Mouse (Mus musculus) forebrain, embryonic 16.5 days (tissue): ENCODE measurements around the gene Syngr3. TPM values are rescaled to one million over a fixed set of nuclear protein-coding genes. Genes with fewer than 3 reads are reported as not detected.

Source experiments
- ATAC-seq: fragments of 200-750 bp; cut with Nextera tagmentation; 2 replicates; pipeline ENCODE4 v1.8.0; 2017; ENCODE audit warnings: mild to moderate bottlenecking, moderate library complexity
- H3K27ac ChIP-seq: fragments of 300-500 bp; sonication (generic); 2 replicates; pipeline ENCODE4 v1.5.1; 2014; ENCODE audit warnings: low read length, control low read depth
- H3K27me3 ChIP-seq: fragments of 300-500 bp; sonication (generic); replicated peaks from 2 replicates; pipeline ENCODE4 v1.6.1; 2014; ENCODE audit warnings: low read length; ENCODE audit not compliant: control insufficient read depth, insufficient read depth
- H3K36me3 ChIP-seq: fragments of 300-500 bp; sonication (generic); 2 replicates; pipeline ENCODE4 v1.6.1; 2014; ENCODE audit not compliant: control insufficient read depth, insufficient read depth
- H3K4me1 ChIP-seq: fragments of 300-500 bp; sonication (generic); replicated peaks from 2 replicates; pipeline ENCODE4 v1.6.1; 2014; ENCODE audit warnings: low read length; ENCODE audit not compliant: control insufficient read depth, insufficient read depth
- H3K4me2 ChIP-seq: fragments of 300-500 bp; sonication (generic); 2 replicates; pipeline ENCODE4 v1.6.1; 2014; ENCODE audit warnings: mild to moderate bottlenecking, low read length, control low read depth
- H3K4me3 ChIP-seq: fragments of 300-500 bp; sonication (generic); replicated peaks from 2 replicates; pipeline ENCODE4 v1.5.1; 2014; ENCODE audit warnings: mild to moderate bottlenecking, low read length, control low read depth
- H3K9ac ChIP-seq: fragments of 300-500 bp; sonication (generic); replicated peaks from 2 replicates; pipeline ENCODE4 v1.6.1; 2014; ENCODE audit warnings: low read depth, low read length, control low read depth
- H3K9me3 ChIP-seq: fragments of 300-500 bp; sonication (generic); 2 replicates; pipeline ENCODE4 v1.6.1; 2016; ENCODE audit warnings: low read length; ENCODE audit not compliant: control insufficient read depth
- WGBS: fragments of 180-500 bp; shearing (Covaris S2); extraction: QIAGEN DNeasy Blood & Tissue Kit; methylation state at CpG from one replicate; pipeline ENCODE4 v1.1.7; 2014; 5-methylcytosine and 5-hydroxymethylcytosine counted together
- polyA plus RNA-seq: library from polyadenylated mRNA; unstranded; fragments of >200 nt; fragmentation: Nextera tagmentation; extraction: Ambion mirVana; gene quantifications from 2 replicates; pipeline ENCODE4 v1.2.1, GENCODE M21; 2015

Syngr3 gene
- polyA plus RNA-seq: 143 and 193 TPM in 2 replicates

GRCm38 (mm10) chr17:24689251-24690081 is at the start of gene Syngr3:
TSS of gene Syngr3 (minus strand) at chr17:24689955.
- under 1% methylated on average over 52 of the region's 55 CpGs for WGBS
- Histone ChIP-seq H3K9ac (peak within 1 kb of the TSS; percentile 98), H3K36me3 (no peaks in the 10 kb centered on the region), H3K9me3 (no peaks in the 10 kb centered on the region), H3K4me1 (peaks cover 28% of the 10 kb centered on the region), H3K27me3 (peaks cover 14% of the 10 kb centered on the region), H3K27ac (peak within 1 kb of the TSS; percentile 78), H3K4me3 (peak within 1 kb of the TSS; percentile 90), H3K4me2 (peak within 1 kb of the TSS; percentile 68)
- peak; percentile 70 for ATAC-seq

GRCm38 (mm10) chr17:24738238-24738637 is 48.5 kb upstream of the Syngr3 start:
- WGBS: 82% methylated on average over 4 of the region's 4 CpGs
- no peaks in the 10 kb centered on the region for H3K9me3 ChIP-seq
- H3K9ac ChIP-seq: no peak overlapping the region
- H3K27ac ChIP-seq: no peak overlapping the region
- no peak overlapping the region for H3K4me3 ChIP-seq
- no peaks in the 10 kb centered on the region for H3K27me3 ChIP-seq
- no peaks in the 10 kb centered on the region for H3K36me3 ChIP-seq
- no peak overlapping the region for H3K4me2 ChIP-seq
- no peak for ATAC-seq
- H3K4me1 ChIP-seq: peaks cover 10% of the 10 kb centered on the region

GRCm38 (mm10) chr17:24737135-24737810 is 47.5 kb upstream of the Syngr3 start:
- Histone ChIP-seq H3K9ac (peak overlapping the region; percentile 65), H3K27me3 (no peaks in the 10 kb centered on the region), H3K4me2 (peak overlapping the region; percentile 91), H3K4me1 (peaks cover 10% of the 10 kb centered on the region), H3K36me3 (no peaks in the 10 kb centered on the region), H3K27ac (no peak overlapping the region), H3K9me3 (no peaks in the 10 kb centered on the region), H3K4me3 (peak overlapping the region; percentile 66)
- WGBS: 23% methylated on average over 8 of the region's 8 CpGs
- no peak for ATAC-seq

- Histone ChIP-seq H3K27me3 (no peaks in the 10 kb centered on the region), H3K4me3 (peak within 1 kb of the TSS; percentile 66), H3K9ac (peak within 1 kb of the TSS; percentile 65), H3K4me2 (peak within 1 kb of the TSS; percentile 91), H3K27ac (peak within 1 kb of the TSS; percentile 31; the same call in 1 of the 2 replicates), H3K9me3 (no peaks in the 10 kb centered on the region), H3K36me3 (no peaks in the 10 kb centered on the region), H3K4me1 (peaks cover 10% of the 10 kb centered on the region)
- 3% methylated on average over 29 of the region's 29 CpGs for WGBS
- ATAC-seq: peak; percentile 98
Observed at GRCm38 (mm10) chr17:24736330-24737051, 46.7 kb upstream of the Syngr3 start, which contains the start of gene Msrb1. TSS of gene Msrb1 (plus strand) at chr17:24736642.

- 91% methylated on average over 7 of the region's 7 CpGs for WGBS
- Histone ChIP-seq H3K9me3 (no peaks in the 10 kb centered on the region), H3K4me2 (no peak overlapping the region), H3K4me3 (no peak overlapping the region), H3K27me3 (no peaks in the 10 kb centered on the region), H3K27ac (no peak overlapping the region), H3K4me1 (peaks cover 10% of the 10 kb centered on the region), H3K36me3 (no peaks in the 10 kb centered on the region), H3K9ac (no peak overlapping the region)
- no peak for ATAC-seq
Observed at GRCm38 (mm10) chr17:24735446-24735845, 45.7 kb upstream of the Syngr3 start.

- WGBS: 88% methylated on average over 1 of the region's 1 CpGs
- no peak overlapping the region for H3K4me3 ChIP-seq
- no peak overlapping the region for H3K4me2 ChIP-seq
- H3K9ac ChIP-seq: no peak overlapping the region
- H3K9me3 ChIP-seq: no peaks in the 10 kb centered on the region
- H3K4me1 ChIP-seq: peaks cover 10% of the 10 kb centered on the region
- no peaks in the 10 kb centered on the region for H3K36me3 ChIP-seq
- H3K27ac ChIP-seq: no peak overlapping the region
- no peak for ATAC-seq
- no peaks in the 10 kb centered on the region for H3K27me3 ChIP-seq
Observed at GRCm38 (mm10) chr17:24734513-24734912, 44.8 kb upstream of the Syngr3 start.

GRCm38 (mm10) chr17:24733434-24734050 is 43.8 kb upstream of the Syngr3 start:
- 90% methylated on average over 21 of the region's 21 CpGs for WGBS
- no peaks in the 10 kb centered on the region for H3K9me3 ChIP-seq
- no peak overlapping the region for H3K27ac ChIP-seq
- no peaks in the 10 kb centered on the region for H3K27me3 ChIP-seq
- 0 out of 2 replicates have a peak overlapping the region, but pooled peaks have one; percentile 24 for H3K9ac ChIP-seq
- no peak overlapping the region for H3K4me3 ChIP-seq
- H3K4me1 ChIP-seq: peaks cover 10% of the 10 kb centered on the region
- no peak for ATAC-seq
- no peak overlapping the region for H3K4me2 ChIP-seq
- no peaks in the 10 kb centered on the region for H3K36me3 ChIP-seq

- no peak overlapping the region for H3K9ac ChIP-seq
- H3K4me3 ChIP-seq: no peak overlapping the region
- no peak for ATAC-seq
- no peaks in the 10 kb centered on the region for H3K9me3 ChIP-seq
- peaks cover 10% of the 10 kb centered on the region for H3K4me1 ChIP-seq
- no peak overlapping the region for H3K27ac ChIP-seq
- 85% methylated on average over 12 of the region's 12 CpGs for WGBS
- no peak overlapping the region for H3K4me2 ChIP-seq
- H3K36me3 ChIP-seq: no peaks in the 10 kb centered on the region
- H3K27me3 ChIP-seq: no peaks in the 10 kb centered on the region
Observed at GRCm38 (mm10) chr17:24732233-24732935, 42.6 kb upstream of the Syngr3 start.
